Mouse (Mus musculus) neural tube, embryonic 11.5 days (tissue): ENCODE data around the gene Zfand6. TPM values are rescaled to one million over a fixed set of nuclear protein-coding genes. Genes with fewer than 3 reads are reported as not detected.
A peak's percentile ranks its signal among the peaks of the same experiment; 100 is the strongest.

Source experiments
- ATAC-seq: fragments of 200-750 bp; cut with Nextera tagmentation; 2 replicates; pipeline ENCODE4 v1.8.0; 2017; ENCODE audit warnings: moderate number of reproducible peaks, mild to moderate bottlenecking, moderate TSS enrichment, moderate library complexity; ENCODE audit not compliant: insufficient read depth, low FRiP score, low TSS enrichment
- DNase-seq: peaks from one replicate; pipeline ENCODE4 v3.0.0-alpha.2; 2015; ENCODE audit warnings: low spot score
- H3K27ac ChIP-seq: fragments of 300-500 bp; sonication (generic); 2 replicates; pipeline ENCODE4 v1.5.1; 2014; ENCODE audit warnings: low read depth, mild to moderate bottlenecking, low read length
- H3K27me3 ChIP-seq: fragments of 300-500 bp; sonication (generic); 2 replicates; pipeline ENCODE4 v1.6.1; 2014; ENCODE audit warnings: mild to moderate bottlenecking, low read length, mixed read lengths; ENCODE audit not compliant: control insufficient read depth, insufficient read depth
- H3K36me3 ChIP-seq: fragments of 300-500 bp; sonication (generic); 2 replicates; pipeline ENCODE4 v1.6.1; 2014; ENCODE audit warnings: mild to moderate bottlenecking, low read length, moderate library complexity, mixed read lengths; ENCODE audit not compliant: control insufficient read depth, insufficient read depth
- H3K4me1 ChIP-seq: fragments of 300-500 bp; sonication (generic); 2 replicates; pipeline ENCODE4 v1.6.1; 2014; ENCODE audit warnings: low read length, mixed read lengths; ENCODE audit not compliant: control insufficient read depth, insufficient read depth
- H3K4me2 ChIP-seq: fragments of 300-500 bp; sonication (generic); 2 replicates; pipeline ENCODE4 v1.6.1; 2014; ENCODE audit warnings: low read depth, mild to moderate bottlenecking, moderate library complexity
- H3K4me3 ChIP-seq: fragments of 300-500 bp; sonication (generic); 2 replicates; pipeline ENCODE4 v1.5.1; 2014; ENCODE audit warnings: low read depth, low read length
- H3K9ac ChIP-seq: fragments of 300-500 bp; sonication (generic); 2 replicates; pipeline ENCODE4 v1.6.1; 2014; ENCODE audit warnings: mild to moderate bottlenecking, low read length
- H3K9me3 ChIP-seq: fragments of 300-500 bp; sonication (generic); 2 replicates; pipeline ENCODE4 v1.6.1; 2016; ENCODE audit warnings: low read length; ENCODE audit not compliant: control insufficient read depth
- WGBS: fragments of 180-500 bp; shearing (Covaris S2); extraction: QIAGEN DNeasy Blood & Tissue Kit; methylation state at CpG from one replicate; pipeline ENCODE4 v1.1.7; 2014; 5-methylcytosine and 5-hydroxymethylcytosine counted together
- polyA plus RNA-seq: library from polyadenylated mRNA; unstranded; fragments of >200 nt; fragmentation: Nextera tagmentation; extraction: Ambion mirVana; gene quantifications from 2 replicates; pipeline ENCODE4 v1.2.1, GENCODE M21; 2014

Gene Zfand6
- polyA plus RNA-seq, 1 experiment from 2014 or later, result 202 TPM

GRCm38 (mm10) chr7:84594087-84594916 is 95.5 kb downstream of the Zfand6 start:
- DNase-seq (peak; percentile 46), ATAC-seq (peak; percentile 73)
- Histone ChIP-seq H3K36me3 (no peaks in the 10 kb centered on the region), H3K27ac (no peak overlapping the region), H3K4me2 (no peak overlapping the region), H3K27me3 (no peaks in the 10 kb centered on the region), H3K4me3 (no peak overlapping the region), H3K9me3 (no peaks in the 10 kb centered on the region), H3K4me1 (no peaks in the 10 kb centered on the region), H3K9ac (no peak overlapping the region)
- WGBS, result 51% methylated on average over 8 of the region's 8 CpGs

GRCm38 (mm10) chr7:84591347-84591746 is 98.4 kb downstream of the Zfand6 start:
- no peaks in the 10 kb centered on the region for H3K9me3 ChIP-seq
- no peak overlapping the region for H3K9ac ChIP-seq
- no peaks in the 10 kb centered on the region for H3K36me3 ChIP-seq
- no peaks in the 10 kb centered on the region for H3K4me1 ChIP-seq
- H3K4me3 ChIP-seq, result no peak overlapping the region
- no peak for ATAC-seq
- H3K27me3 ChIP-seq, result no peaks in the 10 kb centered on the region
- H3K4me2 ChIP-seq, result no peak overlapping the region
- WGBS, result 97% methylated on average over 3 of the region's 3 CpGs
- H3K27ac ChIP-seq, result no peak overlapping the region
- no peak for DNase-seq

GRCm38 (mm10) chr7:84590622-84591021 is 99.1 kb downstream of the Zfand6 start:
- Histone ChIP-seq H3K4me2 (no peak overlapping the region), H3K4me3 (no peak overlapping the region), H3K9ac (no peak overlapping the region), H3K9me3 (no peaks in the 10 kb centered on the region), H3K36me3 (no peaks in the 10 kb centered on the region), H3K4me1 (no peaks in the 10 kb centered on the region), H3K27me3 (no peaks in the 10 kb centered on the region), H3K27ac (no peak overlapping the region)
- ATAC-seq (no peak), DNase-seq (no peak)
- 89% methylated on average over 2 of the region's 2 CpGs for WGBS

- 88% methylated on average over 5 of the region's 5 CpGs for WGBS
- DNase-seq, result no peak
- Histone ChIP-seq H3K9ac (no peak overlapping the region), H3K4me1 (no peaks in the 10 kb centered on the region), H3K4me2 (no peak overlapping the region), H3K9me3 (no peaks in the 10 kb centered on the region), H3K36me3 (no peaks in the 10 kb centered on the region), H3K4me3 (no peak overlapping the region), H3K27me3 (no peaks in the 10 kb centered on the region), H3K27ac (no peak overlapping the region)
- ATAC-seq, result no peak
Observed at GRCm38 (mm10) chr7:84587101-84587783, 102.5 kb downstream of the Zfand6 start.

- Histone ChIP-seq H3K4me1 (no peaks in the 10 kb centered on the region), H3K27ac (no peak overlapping the region), H3K27me3 (no peaks in the 10 kb centered on the region), H3K4me2 (no peak overlapping the region), H3K9me3 (no peaks in the 10 kb centered on the region), H3K9ac (no peak overlapping the region), H3K36me3 (no peaks in the 10 kb centered on the region), H3K4me3 (no peak overlapping the region)
- ATAC-seq, result 0 out of 2 replicates have a peak, but pooled peaks have one; percentile 18
- no peak for DNase-seq
- 62% methylated on average over 3 of the region's 3 CpGs for WGBS
Observed at GRCm38 (mm10) chr7:84586360-84587100, 103.2 kb downstream of the Zfand6 start.

GRCm38 (mm10) chr7:84585086-84585485 is 104.7 kb downstream of the Zfand6 start:
- Histone ChIP-seq H3K4me3 (no peak overlapping the region), H3K36me3 (no peaks in the 10 kb centered on the region), H3K9ac (no peak overlapping the region), H3K9me3 (no peaks in the 10 kb centered on the region), H3K27me3 (no peaks in the 10 kb centered on the region), H3K27ac (no peak overlapping the region), H3K4me2 (no peak overlapping the region), H3K4me1 (no peaks in the 10 kb centered on the region)
- DNase-seq, result no peak
- WGBS, result 89% methylated on average over 4 of the region's 4 CpGs
- no peak for ATAC-seq

- H3K27ac ChIP-seq, result no peak overlapping the region
- DNase-seq (no peak), ATAC-seq (no peak)
- H3K4me1 ChIP-seq, result no peaks in the 10 kb centered on the region
- H3K4me3 ChIP-seq, result no peak overlapping the region
- no peak overlapping the region for H3K4me2 ChIP-seq
- H3K9ac ChIP-seq, result no peak overlapping the region
- H3K36me3 ChIP-seq, result no peaks in the 10 kb centered on the region
- no peaks in the 10 kb centered on the region for H3K27me3 ChIP-seq
- 100% methylated on average over 1 of the region's 1 CpGs for WGBS
- no peaks in the 10 kb centered on the region for H3K9me3 ChIP-seq
Observed at GRCm38 (mm10) chr7:84579769-84580168, 110.0 kb downstream of the Zfand6 start.

GRCm38 (mm10) chr7:84578841-84579240 is 110.9 kb downstream of the Zfand6 start:
- H3K4me1 ChIP-seq, result no peaks in the 10 kb centered on the region
- H3K4me3 ChIP-seq, result no peak overlapping the region
- WGBS, result 80% methylated on average over 1 of the region's 1 CpGs
- ATAC-seq (no peak), DNase-seq (no peak)
- H3K27ac ChIP-seq, result no peak overlapping the region
- H3K36me3 ChIP-seq, result no peaks in the 10 kb centered on the region
- no peaks in the 10 kb centered on the region for H3K9me3 ChIP-seq
- H3K27me3 ChIP-seq, result no peaks in the 10 kb centered on the region
- no peak overlapping the region for H3K4me2 ChIP-seq
- H3K9ac ChIP-seq, result no peak overlapping the region
